ENCODE assay signal across 15 mouse cellular contexts in genomic region chr12:52471621-52472020, GRCm38 (mm10).
"Had no signal": no experiment of that assay in that cellular context is flagged by ENCODE, and none has a peak within 500 bp of the region (broad histone marks: within the 10 kb centered on the region; RNA-seq: fewer than 3 reads in every experiment).

No protein-coding gene starts in this region.

- H3K27me3 ChIP-seq: lung, embryonic 15.5 days; megakaryocyte, embryonic 14.5 days; midbrain, embryonic 13.5 days; midbrain, embryonic 15.5 days; neural tube, embryonic 12.5 days; stomach, embryonic 15.5 days had no signal

- H3K36me3 ChIP-seq: lung, embryonic 15.5 days; midbrain, embryonic 13.5 days; midbrain, embryonic 15.5 days; neural tube, embryonic 12.5 days; stomach, embryonic 15.5 days had no signal

- H3K27ac ChIP-seq: lung, embryonic 15.5 days; macrophage; midbrain, embryonic 13.5 days; midbrain, embryonic 15.5 days; neural tube, embryonic 12.5 days; stomach, embryonic 15.5 days; stomach, postnatal 0 days had no signal

- H3K9ac ChIP-seq: lung, embryonic 15.5 days; midbrain, embryonic 13.5 days; midbrain, embryonic 15.5 days; neural tube, embryonic 12.5 days; stomach, embryonic 15.5 days had no signal

- H3K4me1 ChIP-seq: megakaryocyte, embryonic 14.5 days; neural tube, embryonic 12.5 days; stomach, embryonic 15.5 days had no signal

- DNase-seq: lung, adult 2 months; lung, postnatal 14 days; lung, postnatal 36 days; right cerebral cortex, postnatal 14 days; thymus, adult 2 months; thymus, postnatal 25 days; thymus, postnatal 4 days had no signal

- H3K4me3 ChIP-seq: lung, embryonic 15.5 days; megakaryocyte, embryonic 14.5 days; midbrain, embryonic 13.5 days; midbrain, embryonic 15.5 days; neural tube, embryonic 12.5 days; stomach, embryonic 15.5 days had no signal
